Mouse (Mus musculus) MN1 (cell line): ENCODE results near the gene Atrip.
A peak's percentile ranks its signal among the peaks of the same experiment; 100 is the strongest.

Experiments
- DNase-seq: peaks from one replicate; pipeline ENCODE4 v3.0.0-alpha.2; 2016; ENCODE audit warnings: low spot score

Gene Atrip

DNA sequence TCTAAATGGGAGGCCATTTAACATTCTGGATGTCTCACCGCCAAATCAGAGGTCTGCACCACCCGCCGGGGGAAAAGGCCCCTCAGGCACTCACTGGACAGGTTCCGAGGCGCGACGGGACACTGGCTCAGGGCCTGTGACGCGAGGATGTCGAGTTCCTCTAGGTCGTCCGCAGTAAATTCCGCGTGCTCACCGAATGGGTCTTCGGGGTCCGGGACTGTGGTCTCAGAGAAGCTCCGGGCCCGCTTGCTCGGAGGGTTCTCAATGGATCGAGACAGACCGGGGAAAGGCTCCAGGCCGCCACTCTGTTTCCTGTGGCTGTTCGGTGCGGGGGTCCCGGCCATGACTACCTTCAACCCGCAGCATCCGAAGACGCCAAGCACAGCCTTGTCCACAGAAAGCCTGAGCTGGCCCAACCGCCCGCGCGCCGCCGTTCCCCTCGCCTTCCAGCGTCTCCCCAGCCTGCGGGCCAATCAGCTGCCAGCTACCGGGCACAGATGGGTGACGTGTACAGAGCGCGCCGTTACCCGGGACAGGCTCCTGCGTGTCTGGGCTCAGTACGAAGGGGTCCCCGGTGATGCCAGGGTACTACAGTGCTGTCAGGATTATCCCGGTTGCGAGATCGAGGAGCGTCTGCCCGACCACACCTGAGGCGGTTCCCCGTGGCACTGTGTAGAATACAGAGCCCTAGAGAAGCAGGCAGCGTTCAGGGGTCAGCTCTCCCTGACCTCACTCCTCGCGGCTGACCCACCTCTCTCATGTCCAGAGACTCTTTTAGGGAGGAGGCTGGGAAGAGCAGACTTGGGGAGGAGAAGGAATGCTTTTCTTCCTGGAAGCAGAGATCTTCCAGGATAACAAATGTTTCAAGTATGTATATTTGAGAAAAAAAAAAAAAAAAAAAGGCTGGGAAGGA, at the start of gene Atrip:
Atrip (minus strand) TSS at position 464 of the 913 bp plus-strand sequence.
- peak; percentile 89 for DNase-seq

- peak; percentile 91 for DNase-seq
Measured at GRCm38 (mm10) chr9:109123266-109123665, 49.3 kb upstream of the Atrip start.

DNA sequence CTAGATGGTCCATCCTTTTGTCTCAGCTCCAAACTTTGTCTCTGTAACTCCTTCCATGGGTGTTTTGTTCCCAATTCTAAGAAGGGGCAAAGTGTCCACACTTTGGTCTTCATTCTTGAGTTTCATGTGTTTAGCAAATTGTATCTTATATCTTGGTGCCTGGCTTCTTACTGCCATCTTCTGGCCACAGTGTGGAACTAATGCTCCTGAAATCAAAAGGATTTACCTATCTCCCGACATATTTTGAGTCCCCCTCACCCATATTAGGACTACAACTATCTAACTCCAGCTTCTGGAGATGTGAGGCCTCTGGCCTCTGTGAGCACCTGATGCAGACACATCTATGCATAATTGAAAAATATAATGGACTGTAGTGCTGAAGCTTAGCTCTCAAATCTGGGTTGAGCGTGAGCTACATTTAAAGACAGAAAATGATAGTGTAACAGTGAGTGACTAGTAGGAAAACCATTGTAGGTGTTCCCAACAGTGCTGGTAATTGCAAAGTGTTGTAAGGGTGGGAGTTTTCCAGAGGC, 48.7 kb upstream of the Atrip start:
- peak; percentile 66 for DNase-seq

GRCm38 (mm10) chr9:109120956-109121355, 47.0 kb upstream of the Atrip start:
- DNase-seq = no peak

DNA sequence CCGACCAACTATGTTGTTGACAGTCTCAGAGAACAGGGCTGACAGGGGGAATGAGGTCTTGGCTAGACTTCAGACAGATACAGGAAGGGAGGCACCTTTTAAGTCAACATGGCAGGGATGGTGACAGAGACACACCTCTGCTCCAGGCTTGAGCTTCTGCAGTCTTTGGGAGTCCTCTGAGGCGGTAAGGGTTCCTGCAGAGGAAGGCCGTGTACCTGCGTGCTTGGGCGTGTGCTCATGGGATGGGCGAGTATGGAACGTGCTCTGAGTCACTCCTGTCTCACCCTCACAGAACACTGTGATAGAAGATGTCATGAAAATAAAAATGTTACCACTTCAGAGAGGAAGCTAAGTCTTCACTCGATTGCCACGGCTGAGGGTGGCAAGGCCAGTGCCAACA, 45.6 kb upstream of the Atrip start:
- DNase-seq = no peak

- DNase-seq = no peak
Measured at GRCm38 (mm10) chr9:109118106-109118505, 44.2 kb upstream of the Atrip start.

DNA sequence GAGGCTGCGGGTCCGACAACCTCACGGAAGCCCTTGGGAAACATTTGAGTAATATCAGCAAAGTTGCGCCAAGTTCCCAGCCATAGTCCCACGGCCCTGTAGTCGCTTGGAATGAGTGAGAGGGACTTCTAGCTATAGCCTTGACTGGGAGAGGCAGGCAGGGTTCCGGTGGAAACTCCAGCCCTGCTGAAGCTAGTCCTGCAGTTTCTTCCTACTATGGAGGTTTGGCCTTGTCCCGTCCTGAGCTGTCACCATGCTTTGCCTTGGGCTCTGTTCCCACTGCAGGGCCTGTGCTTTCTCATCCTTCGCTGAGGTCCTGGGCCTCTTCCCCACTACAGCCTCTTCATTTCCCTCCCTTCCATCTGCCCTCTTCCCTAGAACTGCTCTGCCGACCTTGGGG, 42.3 kb upstream of the Atrip start:
- no peak for DNase-seq

DNA sequence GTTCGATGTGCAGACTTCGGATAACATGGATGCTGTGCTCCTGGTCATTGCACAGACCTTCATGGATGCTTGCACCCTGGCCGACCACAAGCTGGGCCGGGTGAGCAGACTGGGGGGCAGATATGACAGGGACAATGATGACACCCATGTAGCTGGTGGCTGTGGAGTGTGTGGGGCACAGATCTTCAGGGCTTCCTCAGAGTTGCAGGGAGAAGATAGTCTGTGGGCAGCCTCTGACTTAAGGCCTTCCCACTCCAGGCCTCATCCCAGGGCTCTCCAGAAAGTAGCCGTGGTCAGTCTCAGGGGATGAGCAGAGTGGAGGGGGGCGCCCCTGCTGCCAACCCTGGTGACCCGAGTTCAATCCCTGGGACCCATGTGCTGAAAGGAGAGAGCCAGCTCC, 40.9 kb upstream of the Atrip start:
- no peak for DNase-seq

- no peak for DNase-seq
Measured at GRCm38 (mm10) chr9:109114276-109114675, 40.4 kb upstream of the Atrip start.

DNA sequence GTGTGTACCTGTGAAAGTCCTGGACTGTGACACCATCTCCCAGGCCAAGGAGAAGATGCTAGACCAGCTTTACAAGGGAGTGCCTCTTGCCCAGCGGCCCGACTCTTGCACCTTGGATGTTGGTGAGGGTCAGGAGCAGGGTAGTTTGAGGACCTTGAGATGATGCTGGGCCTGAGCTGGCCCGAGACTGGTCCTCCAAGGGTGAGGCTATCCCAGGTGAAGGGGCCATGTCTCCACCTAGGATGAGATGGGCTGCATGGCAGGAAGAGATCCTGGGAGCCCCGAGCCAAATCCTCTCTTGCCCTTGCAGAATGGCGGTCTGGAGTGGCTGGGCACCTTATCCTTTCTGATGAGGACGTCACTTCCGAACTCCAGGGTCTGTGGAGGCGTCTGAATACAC, 39.4 kb upstream of the Atrip start:
- no peak for DNase-seq

- no peak for DNase-seq
Measured at GRCm38 (mm10) chr9:109111591-109111990, 37.7 kb upstream of the Atrip start.

DNA sequence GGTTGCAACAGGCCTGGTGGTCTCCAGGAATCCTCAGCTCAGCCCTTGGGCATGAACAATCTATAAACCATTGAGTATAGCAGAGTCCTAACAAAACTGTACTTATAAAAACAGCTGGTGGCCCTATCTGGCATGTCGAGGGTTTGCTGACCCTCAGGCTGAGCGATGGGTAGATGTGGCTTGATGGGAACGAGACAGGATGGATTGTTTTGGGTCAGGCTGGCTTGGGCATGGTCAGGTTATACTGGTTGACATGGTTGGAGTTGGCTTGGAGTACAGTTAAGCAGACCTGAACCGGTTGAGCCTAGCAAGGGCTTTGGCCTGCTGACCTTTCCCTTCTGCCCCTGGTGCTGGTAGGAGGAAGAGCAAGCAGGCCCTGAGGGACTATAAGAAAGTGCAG, 37.2 kb upstream of the Atrip start:
- DNase-seq = no peak

GRCm38 (mm10) chr9:109110240-109110639, 36.3 kb upstream of the Atrip start:
- no peak for DNase-seq

GRCm38 (mm10) chr9:109107341-109107740, 33.4 kb upstream of the Atrip start:
- DNase-seq = peak; percentile 58

- no peak for DNase-seq
Measured at GRCm38 (mm10) chr9:109105648-109106047, 31.7 kb upstream of the Atrip start.

DNA sequence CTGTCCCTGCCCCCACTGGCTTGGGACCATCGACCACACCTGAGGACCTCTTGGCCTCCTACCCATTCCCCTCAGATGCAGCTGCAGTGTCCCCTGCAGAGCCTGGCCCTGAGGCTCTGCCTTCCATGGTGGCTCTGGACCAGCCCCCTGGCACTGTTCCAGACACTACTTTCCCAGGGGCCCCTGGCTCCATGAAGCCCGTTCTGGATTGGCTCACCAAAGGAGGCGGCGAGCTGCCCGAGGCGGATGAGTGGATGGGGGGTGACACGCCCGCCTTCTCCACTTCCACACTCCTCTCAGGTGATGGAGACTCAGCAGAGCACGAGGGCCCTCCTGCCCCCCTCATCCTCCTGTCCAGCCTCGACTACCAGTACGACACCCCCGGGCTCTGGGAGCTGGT, 31.1 kb upstream of the Atrip start:
- DNase-seq = peak; percentile 47

DNA sequence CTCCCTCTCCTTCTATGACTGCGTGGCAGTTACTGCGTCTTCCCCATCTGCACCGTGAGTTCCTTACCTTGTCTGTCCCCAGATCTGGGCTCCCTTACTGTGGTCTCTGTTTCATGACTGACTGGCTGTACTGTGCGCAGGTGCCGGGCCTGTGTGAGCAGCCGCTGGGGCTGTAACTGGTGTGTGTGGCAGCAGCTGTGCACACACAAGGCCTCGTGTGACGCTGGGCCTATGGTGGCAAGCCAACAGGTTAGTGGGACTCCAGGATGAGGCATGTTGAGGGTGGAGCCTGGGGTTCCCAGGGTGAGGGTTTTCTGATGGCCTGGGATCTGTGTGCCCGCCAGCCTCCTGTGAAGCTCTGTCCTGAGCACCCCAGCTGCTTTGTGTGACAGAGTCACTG, 30.2 kb upstream of the Atrip start:
- DNase-seq = no peak

GRCm38 (mm10) chr9:109103250-109103649, 29.3 kb upstream of the Atrip start:
- no peak for DNase-seq

- DNase-seq = no peak
Measured at GRCm38 (mm10) chr9:109102541-109102940, 28.6 kb upstream of the Atrip start.

GRCm38 (mm10) chr9:109101933-109102445, 28.1 kb upstream of the Atrip start:
- DNase-seq = no peak

- no peak for DNase-seq
Measured at GRCm38 (mm10) chr9:109100307-109100928, 26.5 kb upstream of the Atrip start.

DNA sequence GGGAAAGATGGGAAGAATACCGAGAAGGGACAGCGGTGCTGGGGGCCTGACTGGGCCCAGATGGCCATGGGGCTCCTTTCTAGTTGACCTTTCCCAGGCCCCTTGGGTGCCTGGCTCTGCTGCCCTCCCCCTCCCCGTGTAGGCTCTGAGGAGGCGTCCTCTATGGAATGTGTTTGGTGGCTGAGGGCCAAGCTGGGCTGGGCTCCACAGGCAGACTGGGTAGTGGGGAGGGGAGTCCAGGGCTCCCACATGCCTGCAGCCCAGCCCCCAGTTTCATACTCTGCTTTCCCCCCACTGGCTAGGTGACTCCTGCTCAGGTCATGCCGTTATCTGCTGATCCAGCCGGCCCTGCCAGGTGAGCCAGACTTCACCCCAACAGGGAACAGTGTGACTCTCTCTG, 25.0 kb upstream of the Atrip start:
- no peak for DNase-seq

DNA sequence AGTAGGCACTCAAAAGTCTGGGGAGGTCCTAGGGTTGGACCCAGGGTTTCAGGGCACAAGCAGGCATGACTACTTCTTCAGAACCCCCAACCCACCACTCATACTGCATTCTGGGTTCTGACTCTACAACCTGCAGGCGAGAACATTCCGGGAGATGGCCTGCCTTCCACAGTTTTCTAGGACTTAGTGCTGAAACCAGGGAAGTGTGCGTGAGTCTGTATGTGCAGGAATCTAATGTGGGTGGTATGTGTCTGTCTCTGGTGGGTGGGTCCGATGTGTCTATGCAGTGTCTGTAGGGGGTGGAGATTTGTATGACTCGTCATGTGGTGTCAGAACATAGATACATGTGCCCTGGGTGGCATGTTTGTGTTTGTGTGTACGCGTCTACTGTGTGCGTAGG, 24.4 kb upstream of the Atrip start:
- DNase-seq = no peak
